Mouse (Mus musculus): Measurements from ENCODE around the gene Lpcat2.

Lpcat2 gene

DNA sequence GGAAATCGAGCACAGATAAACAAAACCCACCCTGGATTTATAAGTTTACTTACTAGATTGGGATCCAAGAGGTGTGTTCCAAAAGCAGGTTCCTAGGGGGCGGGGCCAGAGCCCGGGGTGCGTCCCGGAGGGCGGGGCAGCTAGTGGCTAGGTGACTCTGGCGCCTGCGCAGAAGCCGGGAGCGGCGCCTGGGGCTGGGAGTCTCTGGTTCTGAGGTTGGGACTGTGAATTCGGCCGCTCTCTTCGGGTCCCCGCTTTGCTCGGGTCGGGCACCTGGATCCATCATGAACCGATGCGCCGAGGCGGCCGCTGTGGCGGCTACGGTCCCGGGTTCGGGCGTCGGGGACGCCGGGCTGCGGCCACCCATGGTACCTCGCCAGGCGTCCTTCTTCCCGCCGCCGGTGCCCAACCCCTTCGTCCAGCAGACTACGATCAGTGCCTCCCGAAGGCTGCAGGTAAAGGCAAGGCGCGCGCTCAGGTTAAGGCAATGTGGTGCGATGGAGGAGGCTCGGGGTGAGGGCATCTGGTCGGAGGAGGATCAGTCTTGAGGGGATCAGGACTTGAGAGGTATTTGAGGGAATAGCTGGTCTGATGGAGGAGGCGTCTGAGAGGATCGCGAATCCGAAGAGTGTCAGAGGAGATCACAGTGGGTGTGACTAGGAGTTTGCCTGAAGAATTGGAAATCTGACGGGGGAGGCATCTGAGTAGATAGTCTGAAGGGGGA, at the start of gene Lpcat2:
Gene Lpcat2, plus strand, starts transcription at position 169 of the 724 bp plus-strand sequence.
- DNase-seq (ENCODE audit: low read depth, low spot score): peak; percentile 82

DNA sequence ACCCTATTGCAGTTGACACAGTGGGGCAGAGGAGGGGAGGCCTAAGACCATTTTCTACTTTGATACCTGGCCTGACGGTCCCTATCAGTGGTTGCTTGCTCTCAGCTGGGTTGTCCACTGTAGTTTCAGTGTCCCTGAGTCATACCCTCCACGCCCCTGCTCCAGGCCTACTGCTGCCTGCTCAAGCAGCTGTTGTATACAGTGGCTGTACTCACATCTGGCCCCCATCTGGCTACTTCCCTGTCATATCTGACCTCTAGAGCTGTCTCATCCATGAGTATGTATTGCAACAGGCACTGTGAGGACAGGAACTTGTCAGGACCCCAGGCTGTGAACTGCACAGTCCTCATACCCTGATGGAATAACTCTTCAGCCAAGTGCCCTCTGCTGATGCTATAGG, 42.4 kb upstream of the Lpcat2 start:
- no peak for DNase-seq (ENCODE audit: low read depth, low spot score)

DNA sequence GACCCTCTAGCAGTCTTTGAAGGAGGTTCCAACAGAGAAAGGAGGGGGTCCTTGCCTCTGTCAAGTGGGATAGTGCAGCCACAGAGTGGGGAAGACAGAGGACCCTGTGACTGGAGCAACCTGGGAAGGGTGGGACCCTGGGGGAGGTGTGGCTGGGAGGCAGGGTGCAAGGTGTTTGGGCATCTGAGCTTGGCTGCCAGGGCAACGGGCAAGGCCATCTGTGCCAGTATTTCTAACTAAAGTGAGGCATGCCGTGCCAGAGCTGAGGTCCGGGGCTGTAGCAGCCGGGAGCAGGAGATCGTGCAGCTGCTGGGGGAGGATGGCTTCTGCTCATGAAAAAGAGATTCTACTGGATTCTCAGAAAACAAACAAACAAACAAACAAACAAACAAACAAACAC, 39.5 kb upstream of the Lpcat2 start:
- DNase-seq (ENCODE audit: low read depth, low spot score): no peak

DNA sequence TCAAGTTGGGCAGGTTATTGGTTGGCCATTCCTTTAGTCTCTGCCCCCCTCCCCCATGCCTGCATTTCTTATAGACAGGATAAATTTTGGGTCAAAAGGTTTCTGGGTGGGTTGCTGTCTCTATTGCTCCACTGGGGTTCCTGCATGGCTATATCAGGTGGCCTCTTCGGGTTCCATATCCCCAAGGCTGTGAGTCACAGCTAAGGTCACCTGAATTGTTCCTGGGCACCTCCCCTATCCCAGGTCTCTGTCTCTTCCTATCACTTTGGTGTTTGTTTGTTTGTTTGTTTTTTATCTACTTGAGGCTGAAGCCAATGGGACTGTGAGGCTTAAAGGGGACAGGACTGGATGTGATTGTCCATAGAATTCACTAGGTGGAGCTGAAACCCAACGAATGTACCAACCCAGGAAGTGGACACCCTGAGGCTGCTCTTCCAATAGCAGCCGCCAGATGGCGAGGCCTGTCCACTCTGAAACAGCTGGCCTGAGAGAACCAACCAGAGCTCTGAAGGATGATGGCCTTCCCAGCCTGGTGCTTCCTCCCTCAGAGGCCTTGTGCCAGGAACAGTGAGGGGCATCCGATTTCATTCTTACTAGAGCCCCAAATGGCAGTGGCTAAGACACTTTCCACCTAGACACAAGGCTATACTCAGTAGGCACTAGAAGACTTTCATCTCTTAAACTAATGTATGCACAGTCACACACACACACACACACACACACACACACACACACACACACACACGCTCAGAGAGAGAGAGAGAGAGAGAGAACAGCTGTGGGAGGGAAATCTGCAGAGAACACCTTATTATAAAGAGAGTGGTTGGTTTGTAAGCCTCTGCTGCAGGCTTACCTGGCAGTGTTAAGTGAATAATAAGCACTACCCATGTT, 37.0 kb upstream of the Lpcat2 start:
- DNase-seq (ENCODE audit: low read depth, low spot score): peak; percentile 86

DNA sequence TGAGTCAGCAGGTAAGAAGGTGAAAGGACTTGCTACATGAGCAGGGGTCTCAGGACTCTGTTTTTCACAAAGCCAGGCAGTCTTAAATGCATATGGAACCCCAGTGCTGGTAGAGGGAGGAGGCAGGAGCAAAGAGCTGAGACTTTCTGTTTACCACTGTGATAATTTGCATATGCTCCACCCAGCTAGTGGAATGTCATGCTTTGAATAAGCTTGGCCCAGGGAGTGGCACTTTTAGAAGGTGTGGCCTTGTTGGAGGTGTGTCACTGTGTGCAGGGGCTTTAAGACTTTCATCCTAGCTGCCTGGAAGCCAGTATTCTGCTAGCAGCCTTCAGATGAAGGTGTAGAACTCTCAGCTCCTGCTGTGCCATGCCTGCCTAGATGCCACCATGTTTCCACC, 34.0 kb upstream of the Lpcat2 start:
- peak; percentile 92 for DNase-seq (ENCODE audit: low read depth, low spot score)

DNA sequence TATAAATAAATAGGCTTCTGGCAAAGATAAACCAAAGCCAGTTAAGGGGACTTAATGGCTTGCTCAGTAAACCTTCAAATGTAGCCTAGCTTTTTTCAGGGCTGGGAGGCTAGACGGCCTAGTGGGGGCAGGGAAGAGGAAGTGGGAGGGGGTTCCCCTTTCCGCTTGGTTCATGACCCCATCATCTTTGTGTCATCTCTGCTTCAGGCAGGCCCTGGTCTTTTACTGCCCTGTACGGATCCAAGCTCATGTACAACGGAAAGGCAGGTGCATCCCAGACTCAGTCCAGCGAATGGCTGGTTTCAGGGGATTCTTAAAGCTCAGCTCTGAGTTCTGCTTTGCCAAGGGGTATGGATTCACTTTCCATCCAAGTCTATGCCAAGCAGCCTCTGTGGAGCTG, 32.8 kb upstream of the Lpcat2 start:
- DNase-seq (ENCODE audit: low read depth, low spot score): no peak

DNA sequence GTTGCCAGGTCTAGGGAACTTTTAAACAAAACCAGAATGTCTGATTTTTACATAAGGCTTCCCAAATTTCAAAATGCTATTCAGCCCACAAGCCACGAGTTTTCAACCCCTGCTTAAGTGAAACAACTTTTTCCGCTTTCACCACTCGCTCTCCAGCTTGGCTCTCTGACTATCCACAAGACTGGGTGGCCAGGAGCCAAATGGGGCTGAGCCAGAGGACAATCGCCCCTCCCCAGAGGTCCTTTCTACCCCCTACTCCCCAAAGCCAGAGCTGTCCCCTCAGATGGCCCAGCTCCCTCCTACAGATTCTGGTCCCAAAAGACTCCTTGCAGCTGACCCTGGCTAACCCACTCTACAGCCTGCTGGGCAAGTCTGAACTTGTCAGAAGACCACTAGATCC, 29.1 kb upstream of the Lpcat2 start:
- no peak for DNase-seq (ENCODE audit: low read depth, low spot score)

DNA sequence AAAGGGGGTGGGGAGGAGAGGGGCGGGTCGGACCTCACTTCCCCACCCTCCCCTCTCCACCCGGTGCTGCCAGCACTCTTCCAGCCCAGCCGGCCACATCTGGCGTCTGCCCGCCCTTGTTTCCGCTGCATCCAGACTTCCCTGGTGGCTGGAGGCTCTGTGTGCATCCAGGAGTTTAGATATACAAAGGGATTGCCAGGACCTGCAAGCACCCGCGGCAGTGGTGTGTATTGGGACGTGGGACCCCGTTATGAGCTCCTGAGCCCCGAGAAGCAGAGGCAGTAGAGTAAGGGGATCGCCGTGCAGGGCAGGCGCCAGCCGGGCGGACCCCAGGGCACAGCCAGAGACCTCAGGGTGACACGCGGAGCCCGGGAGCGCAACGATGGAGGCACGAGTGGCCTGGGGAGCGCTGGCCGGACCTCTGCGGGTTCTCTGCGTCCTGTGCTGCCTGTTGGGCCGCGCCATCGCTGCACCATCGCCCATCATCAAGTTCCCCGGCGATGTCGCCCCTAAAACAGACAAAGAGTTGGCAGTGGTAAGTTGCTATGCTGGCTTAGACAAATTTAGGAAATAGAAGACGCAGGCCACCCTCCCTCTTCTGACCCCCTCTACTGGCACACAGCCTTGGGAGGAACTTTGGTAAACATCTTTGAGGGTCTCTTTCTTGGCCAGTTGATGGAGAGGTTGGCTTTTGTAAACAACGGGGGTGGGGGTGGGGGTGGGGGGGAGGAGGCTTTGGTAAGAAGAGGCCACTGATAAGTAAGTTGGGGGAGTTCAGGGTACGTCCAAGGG, 27.7 kb upstream of the Lpcat2 start, which contains the start of gene Mmp2:
Gene Mmp2, plus strand, starts transcription at position 49 of the 792 bp plus-strand sequence.
- peak; percentile 67 for DNase-seq (ENCODE audit: low read depth, low spot score)

DNA sequence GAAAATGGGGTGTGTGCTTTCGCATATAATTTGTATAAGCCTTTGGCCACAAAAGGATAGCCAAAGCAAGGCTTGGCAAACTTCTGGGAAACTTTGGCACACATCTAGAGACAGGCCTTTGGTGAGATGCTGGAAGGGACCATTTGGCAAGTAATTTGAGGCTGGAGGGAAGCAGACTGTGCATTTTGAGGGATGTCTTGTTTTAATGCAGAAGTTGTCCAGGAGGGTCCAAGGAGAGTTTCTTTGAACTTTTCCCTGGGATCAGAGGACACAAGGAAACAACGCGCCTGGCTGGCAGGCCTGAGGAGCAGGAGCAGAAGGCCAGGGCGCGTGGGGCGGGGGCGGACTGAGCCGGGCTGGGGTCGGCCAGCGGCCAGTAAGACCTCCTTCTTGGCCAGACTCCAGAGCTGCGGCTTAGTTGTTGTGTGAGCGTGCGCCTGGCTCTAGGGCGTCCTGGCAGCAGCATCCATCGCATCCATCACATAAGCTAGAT, 26.8 kb upstream of the Lpcat2 start:
- no peak for DNase-seq (ENCODE audit: low read depth, low spot score)

DNA sequence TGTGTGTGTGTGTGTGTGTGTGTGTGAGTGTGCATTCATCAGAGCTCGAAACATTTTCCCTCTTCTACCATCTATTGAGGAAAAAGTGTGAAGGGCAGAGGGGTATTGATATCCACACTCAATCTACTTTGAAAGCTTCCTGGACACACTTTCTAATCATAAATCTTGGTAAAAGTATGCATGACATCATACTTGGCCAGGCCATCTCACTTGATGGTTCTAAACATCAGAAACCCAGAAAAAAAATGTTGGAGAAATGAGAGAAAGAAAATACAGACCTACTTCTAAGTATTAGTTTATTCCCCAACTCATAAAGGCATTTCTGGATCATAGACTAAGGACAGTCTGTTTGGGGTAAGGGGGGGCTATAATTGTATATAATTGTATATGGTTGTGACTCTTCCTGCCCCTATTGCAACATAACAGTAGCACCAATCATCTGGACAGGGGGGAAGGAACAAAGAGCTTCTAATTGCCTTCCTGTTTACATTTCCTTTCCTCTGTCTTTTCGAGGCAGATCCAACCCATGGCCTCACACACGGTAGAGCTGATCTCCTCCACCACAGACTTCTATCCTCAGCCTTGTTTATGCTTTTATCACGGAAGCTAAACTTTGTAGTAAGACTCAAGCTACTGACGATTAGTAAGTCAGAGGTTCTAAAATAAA, 20.9 kb upstream of the Lpcat2 start:
- DNase-seq (ENCODE audit: low read depth, low spot score): no peak

DNA sequence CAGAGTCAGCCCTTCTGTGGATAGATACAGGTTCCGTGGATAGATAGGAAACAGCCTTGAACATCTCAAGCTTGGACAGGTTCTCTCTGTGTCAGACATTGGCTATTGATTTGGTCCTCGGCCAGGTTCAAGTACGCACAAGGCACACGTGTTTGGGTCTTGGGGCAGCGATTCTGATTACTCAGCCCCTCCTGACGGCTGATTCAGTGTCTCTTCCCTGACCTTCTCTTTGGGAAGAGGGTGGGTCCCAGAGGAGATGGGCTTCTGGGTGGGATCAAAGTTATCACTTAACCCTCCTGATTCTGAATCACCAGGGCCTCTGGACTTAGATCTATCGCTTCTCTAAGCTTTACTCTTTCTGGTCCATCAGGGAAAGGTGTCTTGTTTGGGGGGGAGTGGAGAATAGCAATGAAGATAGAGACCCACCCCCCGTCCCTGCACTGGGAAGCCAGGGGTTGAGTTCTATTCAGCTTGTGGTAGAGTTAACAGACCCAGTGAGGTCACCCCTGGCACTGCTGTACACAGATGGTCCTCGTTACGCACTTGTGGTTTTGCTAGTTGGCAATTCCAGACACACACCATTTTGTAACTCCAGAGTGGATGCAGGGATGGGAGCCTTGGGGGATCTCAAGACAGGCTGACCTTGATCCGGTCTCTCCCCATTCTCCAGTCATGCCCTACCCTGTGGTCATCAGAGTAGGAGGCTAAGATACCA, 20.2 kb upstream of the Lpcat2 start:
- no peak for DNase-seq (ENCODE audit: low read depth, low spot score)

DNA sequence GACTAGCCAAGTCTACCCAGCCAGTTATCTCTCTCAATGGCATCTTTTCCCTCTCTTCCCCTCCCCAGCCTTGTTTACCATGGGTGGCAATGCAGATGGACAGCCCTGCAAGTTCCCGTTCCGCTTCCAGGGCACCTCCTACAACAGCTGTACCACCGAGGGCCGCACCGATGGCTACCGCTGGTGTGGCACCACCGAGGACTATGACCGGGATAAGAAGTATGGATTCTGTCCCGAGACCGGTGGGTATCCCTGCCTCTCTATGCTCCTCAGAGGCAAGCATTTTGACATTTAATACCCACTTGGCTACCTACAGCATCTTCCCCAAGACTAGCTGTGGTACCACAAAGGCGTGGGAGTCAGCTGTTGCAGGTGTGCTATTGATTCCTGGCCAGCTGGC, 19.2 kb upstream of the Lpcat2 start:
- no peak for DNase-seq (ENCODE audit: low read depth, low spot score)

DNA sequence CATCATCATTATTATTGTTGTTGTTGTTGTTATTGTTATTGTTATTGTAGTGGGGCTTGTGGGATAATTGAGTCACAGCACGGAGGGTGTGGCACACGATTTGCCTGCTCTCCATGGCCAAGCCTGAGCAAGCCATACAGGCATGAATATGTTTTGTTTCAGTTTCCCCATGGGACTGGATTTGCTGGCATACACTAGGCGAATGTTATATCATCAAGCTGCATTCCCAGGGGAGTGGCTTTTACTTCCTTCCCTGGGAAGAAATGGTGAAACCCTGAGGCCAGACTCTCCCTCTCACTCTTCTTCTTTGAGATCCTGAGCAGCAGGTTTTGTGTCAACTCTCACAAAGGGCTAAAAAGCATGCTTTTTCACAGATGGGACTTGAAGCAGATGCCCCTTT, 16.5 kb upstream of the Lpcat2 start:
- no peak for DNase-seq (ENCODE audit: low read depth, low spot score)

DNA sequence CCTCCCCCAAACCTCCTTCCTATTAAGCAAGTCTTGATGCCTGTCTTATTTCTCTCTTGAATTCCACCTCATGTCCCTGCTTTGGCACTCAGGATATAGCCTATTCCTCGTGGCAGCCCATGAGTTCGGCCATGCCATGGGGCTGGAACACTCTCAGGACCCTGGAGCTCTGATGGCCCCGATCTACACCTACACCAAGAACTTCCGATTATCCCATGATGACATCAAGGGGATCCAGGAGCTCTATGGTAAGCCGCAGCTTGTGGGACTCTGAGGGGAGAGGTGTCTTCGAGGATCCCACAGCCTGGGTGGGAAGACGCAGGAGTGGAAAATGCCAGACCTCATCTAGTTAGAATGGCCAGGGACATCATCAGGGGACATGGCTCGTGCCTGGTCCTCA, 16.0 kb upstream of the Lpcat2 start:
- DNase-seq (ENCODE audit: low read depth, low spot score): no peak

DNA sequence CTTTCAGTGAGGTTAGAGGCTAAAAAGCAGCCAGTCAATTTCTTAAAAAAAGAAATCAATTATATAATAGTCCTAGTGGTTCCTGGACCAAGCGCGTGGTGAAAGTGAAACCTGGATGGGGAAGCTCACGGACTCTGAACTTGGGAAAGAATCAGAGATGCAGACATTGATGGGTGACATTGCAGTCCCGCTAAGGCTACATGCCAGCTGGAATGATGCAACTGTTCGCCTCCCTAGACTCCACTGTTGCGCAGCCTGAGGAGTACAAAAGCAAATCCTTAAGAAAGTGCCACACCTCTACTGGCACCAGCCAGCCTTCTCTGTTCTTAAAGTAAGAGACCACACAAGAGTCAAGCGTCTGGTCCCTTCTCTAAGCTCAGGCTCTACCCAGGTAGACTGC, 15.3 kb upstream of the Lpcat2 start:
- DNase-seq (ENCODE audit: low read depth, low spot score): no peak

DNA sequence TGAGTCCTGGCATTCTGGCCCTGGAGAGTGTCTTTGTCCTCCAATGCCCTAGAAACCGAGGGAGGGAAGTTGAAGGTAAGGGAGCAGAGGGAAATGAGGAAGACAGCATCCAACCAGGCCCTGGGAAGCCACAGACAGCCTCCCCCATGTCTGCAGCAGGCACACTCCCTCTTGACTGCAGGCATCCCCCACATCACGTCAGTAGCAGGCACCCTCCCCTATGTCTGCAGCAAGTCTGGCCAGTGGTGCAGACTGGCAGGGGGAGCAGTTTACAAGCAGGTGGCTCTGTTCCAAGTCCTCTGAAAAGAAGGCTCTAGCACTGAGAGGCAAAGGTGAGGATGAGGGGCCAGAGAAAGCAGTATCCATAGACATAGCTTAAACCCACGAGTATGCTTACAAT, 8.5 kb upstream of the Lpcat2 start:
- DNase-seq (ENCODE audit: low read depth, low spot score): no peak

DNA sequence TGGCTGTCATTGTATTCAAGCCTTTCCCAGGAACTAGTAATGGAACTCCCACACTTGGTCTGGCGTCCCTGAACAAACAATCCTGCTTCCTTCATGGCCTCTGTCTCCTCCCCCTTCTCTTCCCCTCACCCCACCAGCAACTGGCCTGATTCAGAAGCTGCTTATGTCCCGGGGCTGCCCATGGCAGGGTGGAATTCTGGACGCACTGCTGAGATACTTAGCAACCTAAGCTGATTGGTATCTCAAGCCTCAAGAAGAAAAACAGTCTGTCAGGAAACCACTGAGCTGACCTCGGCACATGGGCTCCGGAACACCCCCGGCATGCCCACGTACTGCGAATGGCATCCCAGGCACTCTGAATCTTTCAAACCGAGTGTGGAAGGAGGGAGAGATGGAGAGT, 7.8 kb upstream of the Lpcat2 start:
- no peak for DNase-seq (ENCODE audit: low read depth, low spot score)

DNA sequence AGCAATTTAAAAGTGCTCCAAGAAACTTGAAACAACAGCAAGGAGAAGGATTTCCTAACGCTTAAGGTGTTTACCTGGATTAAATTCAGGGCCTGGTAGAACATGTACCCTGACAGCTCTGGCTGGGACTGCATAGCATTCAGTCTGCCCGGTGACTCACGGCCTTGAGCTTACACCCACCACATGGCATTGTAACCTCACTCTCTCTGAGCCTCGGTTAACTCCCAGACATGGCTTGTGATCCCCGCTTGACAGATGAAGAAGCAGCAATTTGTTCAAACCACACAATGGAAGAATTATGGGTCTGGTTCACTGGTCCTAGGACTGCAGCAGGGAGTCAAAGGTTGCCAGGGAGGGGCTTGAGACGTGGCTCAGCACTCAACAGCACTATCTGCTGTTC, 5.9 kb upstream of the Lpcat2 start:
- DNase-seq (ENCODE audit: low read depth, low spot score): peak; percentile 14

DNA sequence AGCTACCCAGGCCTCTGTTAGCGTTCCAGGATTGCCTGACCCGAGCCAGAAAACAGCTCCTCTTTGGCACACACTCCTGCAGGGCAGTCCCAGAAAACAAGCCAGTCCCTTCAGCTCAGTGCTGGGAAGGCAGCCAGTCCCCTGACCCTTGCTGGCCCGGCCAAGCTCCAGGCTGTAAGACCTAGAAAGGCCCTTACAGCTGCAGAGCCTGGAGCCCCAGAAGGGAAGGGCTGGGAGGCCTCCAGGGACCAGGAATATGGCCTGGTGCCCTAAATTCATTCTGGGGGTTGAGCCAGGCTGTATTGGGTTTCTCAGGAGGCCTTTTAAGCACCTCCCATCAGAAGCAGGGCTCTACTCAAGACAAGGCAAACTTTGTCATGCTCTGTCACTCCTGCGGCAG, 4.9 kb upstream of the Lpcat2 start:
- no peak for DNase-seq (ENCODE audit: low read depth, low spot score)

DNA sequence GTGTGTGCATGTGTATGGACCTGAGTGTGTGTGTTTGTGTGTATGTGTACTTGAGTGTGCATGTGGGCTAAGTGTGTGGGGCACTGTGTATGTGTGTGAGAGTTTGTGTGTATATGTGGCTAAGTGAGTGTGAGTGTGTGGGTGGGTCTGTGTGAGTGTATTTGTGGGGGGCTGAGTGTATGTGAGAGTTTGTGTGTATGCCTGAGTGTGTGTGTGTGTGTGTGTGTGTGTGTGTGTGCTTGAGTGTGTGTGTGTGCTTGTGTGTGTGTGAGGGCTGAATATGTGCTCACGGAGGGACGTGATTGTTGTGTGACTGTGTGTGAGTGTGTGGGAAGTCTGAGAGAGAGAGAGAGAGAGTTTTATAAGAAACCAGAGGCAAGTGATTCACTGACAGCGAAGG, 3.8 kb upstream of the Lpcat2 start:
- DNase-seq (ENCODE audit: low read depth, low spot score): no peak
